Mouse (Mus musculus) adipocyte (in vitro differentiated cells): ENCODE results near the gene 4930404H24Rik.

Experiments
- DNase-seq: peaks from one replicate; pipeline ENCODE4 v3.0.0-alpha.2; 2016; ENCODE audit warnings: low spot score

4930404H24Rik gene

GRCm38 (mm10) chr2:153533981-153534380, 41.4 kb downstream of the 4930404H24Rik start:
- DNase-seq: no peak

GRCm38 (mm10) chr2:153538898-153539297, 46.3 kb downstream of the 4930404H24Rik start:
- DNase-seq: no peak

DNA sequence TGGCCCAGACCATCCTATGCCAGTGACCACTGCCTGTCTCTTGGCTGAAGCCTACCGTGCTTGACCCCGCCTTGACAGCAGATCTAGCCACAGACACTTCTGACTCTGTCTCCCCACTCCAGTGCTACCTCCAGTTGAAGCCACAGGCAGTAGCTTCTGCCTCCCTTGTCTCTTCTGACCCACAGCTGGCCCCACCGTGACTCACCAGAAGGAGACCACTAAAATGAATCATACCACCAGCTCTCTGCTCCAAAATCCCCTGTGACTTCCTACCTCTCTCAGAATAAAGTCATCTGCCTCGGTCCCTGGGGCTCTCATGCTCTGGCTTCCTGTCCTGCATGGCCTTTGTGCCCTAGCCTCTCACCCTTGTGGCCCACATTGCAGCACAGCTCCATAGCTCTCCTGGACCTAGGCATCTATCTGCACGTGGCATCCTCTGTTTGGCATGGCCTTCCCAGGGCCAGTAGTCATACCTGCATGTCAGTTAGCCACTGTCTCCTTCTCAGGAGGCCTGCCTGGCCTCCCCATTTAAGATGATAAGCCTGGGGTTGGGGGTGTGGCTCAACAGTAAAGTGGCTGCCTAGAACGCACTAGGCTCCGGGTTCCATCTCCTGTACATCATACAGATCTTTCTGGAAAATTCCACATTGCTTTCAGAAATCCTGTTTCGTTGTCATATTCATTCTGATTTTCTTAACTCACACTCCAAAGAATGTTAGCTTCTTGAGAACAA, 50.5 kb downstream of the 4930404H24Rik start:
- DNase-seq: no peak
